Mouse (Mus musculus) cerebellum, adult 8-10 months (tissue): Measurements from ENCODE around the gene Wdr70.

Experiments
- DNase-seq: peaks from one replicate; pipeline ENCODE4 v3.0.0; 2022

Wdr70 gene

DNA sequence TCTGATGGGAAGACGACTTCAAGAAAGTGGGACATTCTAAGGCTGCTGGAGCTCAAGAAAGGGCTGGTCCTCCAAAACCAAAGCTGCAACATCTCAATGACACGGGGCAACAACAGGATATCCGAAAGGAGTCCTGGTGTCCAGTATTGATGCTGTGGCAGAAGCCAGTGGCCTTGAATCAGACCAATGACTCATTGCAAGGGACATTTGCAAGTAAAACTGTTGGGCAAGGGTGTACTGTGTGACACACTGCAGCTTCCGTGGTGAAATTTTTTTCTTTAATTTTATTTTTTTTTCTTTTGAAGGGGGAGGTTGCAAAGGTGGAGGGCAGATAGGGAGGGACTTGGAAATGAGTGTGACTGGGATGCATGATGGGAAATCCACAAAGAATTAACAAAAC lies 256.6 kb downstream of the Wdr70 start:
- no peak for DNase-seq

DNA sequence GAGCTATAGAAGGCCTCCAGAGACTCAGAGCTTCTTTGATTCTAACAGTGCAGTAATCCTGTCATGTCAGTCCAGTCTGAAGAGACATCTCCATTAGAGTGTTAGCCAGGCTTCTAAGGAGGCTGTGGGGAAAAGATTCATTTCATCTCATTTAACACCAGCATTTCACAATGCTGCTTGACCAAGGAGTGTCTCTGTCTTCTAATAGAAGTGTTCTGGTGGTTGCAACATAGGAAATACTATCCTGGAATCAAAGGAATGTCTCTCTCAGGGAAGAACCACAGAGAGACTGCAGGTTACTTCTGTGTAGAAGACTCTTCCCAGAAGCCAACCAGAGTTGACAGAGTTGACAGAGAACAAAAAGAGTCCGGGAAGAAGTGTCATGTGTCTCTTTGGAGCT lies 257.3 kb downstream of the Wdr70 start:
- no peak for DNase-seq

DNA sequence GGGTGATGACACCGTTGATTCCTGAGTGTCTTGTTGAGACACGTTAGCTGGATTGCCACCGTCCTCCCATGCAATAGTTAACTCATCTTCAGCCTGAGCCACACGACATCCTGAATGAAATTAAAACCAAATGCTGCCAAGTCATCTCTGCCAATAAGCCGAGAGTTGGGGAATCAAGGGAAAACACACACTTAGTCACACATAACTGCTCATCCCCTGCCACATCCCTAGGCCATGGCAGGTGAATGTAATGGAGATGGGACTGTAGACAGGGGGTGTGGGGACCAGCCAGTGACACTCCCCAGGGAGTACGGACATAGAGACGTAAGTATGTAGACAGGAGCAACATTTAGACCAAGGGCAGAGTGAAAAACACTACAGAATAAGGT lies 260.1 kb downstream of the Wdr70 start:
- no peak for DNase-seq

DNA sequence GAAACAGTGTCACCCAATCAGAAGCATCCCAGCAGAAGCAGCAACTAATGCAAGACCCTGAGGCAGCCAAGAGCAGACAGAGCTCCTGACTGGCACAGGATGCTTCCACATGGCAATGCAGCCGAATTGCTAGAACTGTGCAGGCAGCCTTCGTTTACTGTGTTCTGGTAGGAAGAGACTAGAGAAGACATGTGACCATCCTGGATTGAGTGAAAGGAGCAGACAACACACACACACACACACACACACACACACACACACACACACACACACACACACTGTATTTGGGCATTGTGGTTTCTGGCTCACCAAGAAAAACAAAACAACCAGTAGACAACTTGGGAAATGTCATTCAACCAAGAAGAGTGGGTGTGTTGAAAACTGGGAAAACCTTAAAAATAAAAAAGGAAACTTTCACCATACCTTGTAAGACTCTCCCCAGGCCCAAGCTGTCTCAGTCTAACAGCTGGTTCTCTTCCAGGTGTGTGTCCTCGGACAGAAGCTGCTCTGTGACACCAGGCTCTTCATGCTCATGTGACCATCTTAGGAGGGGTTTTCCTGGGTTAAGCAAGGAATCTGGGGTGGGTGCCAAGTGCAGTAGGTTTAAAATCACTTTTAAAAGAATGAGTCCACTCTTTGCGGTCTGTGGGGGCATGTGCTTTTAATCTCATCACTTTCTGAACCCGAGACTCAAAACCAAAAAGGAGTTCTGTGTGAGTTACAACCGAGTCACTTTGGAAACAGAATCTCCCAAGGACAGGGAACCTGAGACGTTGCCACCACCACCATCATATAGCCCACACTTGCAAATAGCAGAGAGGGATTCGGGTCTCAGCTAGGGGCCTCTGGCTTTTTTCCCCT lies 260.7 kb downstream of the Wdr70 start:
- no peak for DNase-seq

DNA sequence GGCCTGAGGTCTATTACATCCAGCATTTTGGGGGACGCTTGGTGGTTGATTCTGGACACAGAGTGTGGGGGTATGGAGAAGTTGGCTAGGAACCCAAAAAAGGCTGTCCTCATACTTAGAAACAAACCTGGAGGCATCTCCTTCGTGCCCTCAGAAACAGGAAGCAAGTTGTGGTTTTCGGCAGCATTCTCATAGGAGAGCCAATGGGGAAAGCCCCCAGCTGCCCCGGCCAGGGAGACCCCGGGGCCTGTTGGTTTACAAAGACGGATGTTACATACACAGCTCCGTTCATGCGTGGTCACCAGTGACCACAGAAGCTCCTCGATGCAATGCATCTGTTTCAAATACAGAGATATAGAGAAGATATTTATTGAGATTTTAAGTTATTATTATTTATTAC lies 263.6 kb downstream of the Wdr70 start:
- no peak for DNase-seq

GRCm38 (mm10) chr15:7825530-7825929 lies 273.5 kb downstream of the Wdr70 start:
- no peak for DNase-seq

DNA sequence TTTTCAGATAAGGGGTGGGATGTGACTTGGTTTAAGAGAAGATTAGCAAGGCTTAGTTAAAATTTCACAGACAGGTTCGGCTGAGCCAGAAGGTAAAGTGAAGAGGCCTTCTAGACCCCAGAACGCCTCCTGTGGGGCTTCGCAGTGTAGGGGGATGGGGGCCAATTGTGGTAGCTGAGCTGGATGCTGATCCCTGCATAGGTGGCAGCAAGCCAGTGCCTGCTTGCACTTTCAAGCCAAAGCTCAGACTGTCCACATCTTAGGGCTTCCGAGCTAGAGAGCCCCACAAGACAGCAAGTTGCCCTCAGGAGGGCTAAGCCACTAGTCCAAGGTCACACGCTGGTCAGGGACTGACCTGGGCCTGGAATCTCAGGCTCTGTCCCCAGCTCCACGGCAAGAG lies 275.1 kb downstream of the Wdr70 start:
- no peak for DNase-seq
